Mouse (Mus musculus): ENCODE results near the gene Grwd1. TPM values are rescaled to one million over a fixed set of nuclear protein-coding genes. Genes with fewer than 3 reads are reported as not detected.
"Not testable (repeated sequence)": the region's sequence is repeated elsewhere in the genome, so short reads cannot be mapped to it uniquely, and the experiment has no call there.

The Grwd1 gene
- polyA plus RNA-seq (2012) = 126 and 128 TPM in 2 replicates

DNA sequence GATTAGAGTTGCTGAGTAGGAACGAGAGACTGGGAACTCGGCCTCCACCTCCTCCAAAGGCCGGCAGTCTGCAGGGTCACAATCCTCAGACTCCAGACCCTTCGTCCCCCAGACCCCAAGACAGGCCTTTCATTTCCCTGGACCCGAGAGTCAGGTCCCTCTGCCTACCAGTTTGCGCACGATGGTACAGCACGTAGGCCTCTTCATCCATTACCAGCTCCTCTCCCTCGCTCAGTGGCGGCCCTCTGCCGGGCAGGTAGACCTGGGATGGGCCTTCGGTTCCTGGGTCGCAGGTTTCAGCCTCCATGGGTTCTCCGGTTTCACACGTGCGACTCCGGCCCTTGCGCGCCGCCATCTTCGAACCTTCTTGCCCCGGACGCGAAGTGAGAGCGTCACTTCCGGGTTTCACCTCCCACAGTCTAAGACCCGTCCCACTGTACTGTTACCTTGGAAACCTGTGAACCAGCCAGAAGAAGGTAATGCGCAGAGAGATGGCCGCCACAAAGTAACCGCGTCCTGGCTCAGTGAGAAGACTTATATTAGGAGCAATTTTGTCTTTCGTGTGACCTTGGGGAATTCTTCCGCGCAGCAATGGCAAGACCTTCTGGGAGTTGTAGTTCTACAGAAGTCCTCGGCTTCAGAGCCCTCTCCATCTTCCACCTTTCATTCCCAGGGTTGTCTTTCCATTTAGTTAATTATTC lies at the start of gene Grwd1:
Grwd1 (minus strand) TSS at position 518 of the 701 bp plus-strand sequence.
- no peak for TF ChIP-seq GATA1 (IDR thresholded peaks at IDR 0.05; ENCODE audit: low read length)

DNA sequence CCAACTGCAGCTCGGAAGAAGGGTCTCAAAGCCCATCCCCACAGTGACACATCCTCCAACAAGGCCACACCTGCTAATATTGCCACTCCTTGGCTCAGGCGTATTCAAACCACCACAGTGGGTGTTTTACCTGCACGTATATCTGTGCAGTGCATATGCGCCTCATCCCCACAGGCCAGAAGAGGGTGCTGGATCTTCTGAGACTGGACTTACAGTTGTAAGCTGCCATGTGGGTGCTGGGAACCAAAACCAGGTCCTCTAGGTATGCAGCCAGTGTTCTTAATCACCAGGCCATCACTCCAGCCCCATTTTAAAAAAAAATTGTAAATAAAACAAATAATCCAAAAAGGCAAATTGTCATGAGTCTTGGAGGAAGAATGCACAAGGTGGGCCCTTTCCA lies 49.8 kb upstream of the Grwd1 start:
- TF ChIP-seq GATA1 (IDR thresholded peaks at IDR 0.05; ENCODE audit: low read length) = no peak

DNA sequence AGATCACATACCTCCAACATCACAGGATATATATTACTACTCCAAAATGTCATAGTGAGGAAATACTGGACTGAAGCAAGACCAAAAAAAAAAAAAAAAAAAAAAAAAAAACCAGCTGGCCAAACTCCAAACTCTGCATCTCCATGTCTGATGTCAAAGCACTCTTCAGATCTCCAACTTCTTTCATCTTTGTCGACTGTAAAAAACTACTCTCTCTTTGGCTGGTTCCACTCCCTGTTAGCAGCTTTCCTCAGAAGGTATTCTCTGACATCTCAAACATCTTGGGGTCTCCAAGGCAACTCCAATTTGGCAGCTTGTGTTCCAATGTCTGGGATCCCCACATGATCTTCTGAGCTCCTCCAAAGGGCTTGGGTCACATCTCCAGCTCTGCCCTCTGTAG lies 47.5 kb upstream of the Grwd1 start, which contains the start of gene Grin2d:
Grin2d (minus strand) TSS at position 101 of the 400 bp plus-strand sequence.
- TF ChIP-seq GATA1 (IDR thresholded peaks at IDR 0.05; ENCODE audit: low read length) = not testable (repeated sequence)

DNA sequence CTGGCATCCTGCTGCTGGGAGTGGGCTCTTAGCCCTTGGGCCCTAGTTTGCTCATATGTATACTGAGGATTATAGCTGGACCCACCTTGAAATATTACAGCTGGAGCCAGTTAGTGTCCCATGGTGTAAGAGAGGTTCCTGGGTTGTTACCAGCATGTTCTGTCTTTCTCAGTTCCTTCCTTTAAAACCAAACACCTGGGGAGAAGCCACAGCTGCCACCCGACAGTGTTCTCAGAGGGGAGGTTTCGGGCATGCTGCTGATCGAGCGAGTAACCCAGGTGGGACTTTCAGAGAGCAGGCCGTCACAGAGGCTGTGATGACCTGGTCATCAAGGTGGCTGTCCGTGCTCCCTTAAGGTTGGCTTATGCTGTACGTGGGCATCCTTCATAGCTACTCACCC lies 46.2 kb upstream of the Grwd1 start:
- no peak for TF ChIP-seq GATA1 (IDR thresholded peaks at IDR 0.05; ENCODE audit: low read length)

DNA sequence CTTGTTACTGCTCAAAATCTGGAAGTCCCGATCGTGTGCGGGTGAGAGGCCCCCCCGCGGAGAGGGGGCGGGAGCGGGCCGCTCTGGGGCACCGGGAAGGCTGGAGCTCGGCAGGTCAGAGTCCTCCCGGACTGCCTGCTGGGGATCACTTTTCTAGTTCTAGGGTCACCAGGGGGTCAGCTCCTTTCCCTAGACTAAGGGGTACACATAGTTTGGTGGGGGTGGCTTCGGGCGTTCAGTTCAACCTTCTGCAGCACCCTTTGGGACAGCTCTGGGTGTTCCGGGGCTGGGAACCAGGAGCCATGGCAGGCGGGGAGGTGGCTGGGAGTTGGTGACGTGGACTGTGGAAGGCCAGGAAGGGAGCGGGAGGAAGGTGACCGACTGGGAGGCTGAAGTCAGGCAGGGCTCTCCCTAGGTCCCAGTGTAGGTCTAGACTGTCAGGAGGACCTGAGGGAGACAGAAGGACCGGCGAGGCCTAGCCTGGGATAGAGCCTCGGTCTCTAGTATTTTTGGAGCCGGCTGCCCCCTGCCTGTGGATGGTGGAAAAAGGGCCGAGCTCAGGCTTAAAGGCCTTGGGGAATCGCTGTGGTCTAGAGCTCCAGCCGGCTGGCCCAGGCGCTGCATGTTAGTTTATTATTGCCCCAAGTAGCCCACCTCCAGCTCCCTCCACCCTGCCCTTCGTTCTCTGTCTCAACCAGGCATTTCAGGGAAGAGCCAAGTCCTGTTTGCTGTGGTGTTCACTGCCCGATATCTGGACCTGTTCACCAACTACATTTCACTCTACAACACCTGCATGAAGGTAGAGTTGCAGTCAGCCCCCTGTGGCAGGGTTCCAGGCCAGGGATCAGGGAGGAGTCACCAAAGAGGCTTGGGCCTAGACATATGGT lies 42.6 kb upstream of the Grwd1 start:
- TF ChIP-seq GATA1 (IDR thresholded peaks at IDR 0.05; ENCODE audit: low read length) = no peak

- TF ChIP-seq GATA1 (IDR thresholded peaks at IDR 0.05; ENCODE audit: low read length) = no peak
These were observed 41.9 kb upstream of the Grwd1 start, which contains the start of gene Kdelr1 for GRCm38 (mm10) chr7:45872624-45873023. Gene Kdelr1 (plus strand): TSS chr7:45872772.

DNA sequence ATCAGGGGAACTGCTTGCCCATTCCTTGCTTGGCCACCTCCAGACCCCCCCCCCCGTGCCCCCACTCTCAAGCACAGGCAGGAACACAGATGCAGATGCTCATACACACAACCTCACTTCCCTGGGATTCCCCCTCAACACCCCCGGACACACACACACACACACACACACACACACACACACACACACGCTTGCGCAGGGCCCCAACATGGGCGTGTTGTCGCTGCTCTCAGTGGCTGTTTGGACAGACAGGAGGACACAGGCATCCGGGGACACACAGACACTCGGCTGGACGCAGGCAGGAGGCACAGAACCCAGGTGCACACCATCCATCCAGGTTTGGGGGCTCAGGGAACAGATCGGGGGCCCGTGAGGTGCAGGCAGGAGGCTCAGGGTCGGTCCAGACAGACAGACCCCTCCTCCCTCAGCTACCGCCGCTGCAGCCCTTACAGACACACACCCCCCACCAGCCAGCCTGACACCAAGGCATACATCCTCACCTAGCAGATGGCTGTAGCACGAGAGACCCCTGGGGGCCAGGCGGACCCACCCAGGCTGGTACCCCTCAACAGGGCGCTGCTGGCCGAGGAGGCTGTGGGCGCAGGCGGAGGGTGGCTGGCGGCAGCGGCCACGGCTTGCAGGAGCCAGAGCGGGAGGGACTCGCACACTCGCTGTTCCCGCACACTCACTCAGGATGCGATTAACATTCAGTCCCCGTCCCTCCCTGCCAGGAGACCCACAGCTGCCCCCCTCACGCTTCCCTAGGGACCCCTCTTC lies 39.7 kb upstream of the Grwd1 start:
- TF ChIP-seq GATA1 (IDR thresholded peaks at IDR 0.05; ENCODE audit: low read length) = no peak

DNA sequence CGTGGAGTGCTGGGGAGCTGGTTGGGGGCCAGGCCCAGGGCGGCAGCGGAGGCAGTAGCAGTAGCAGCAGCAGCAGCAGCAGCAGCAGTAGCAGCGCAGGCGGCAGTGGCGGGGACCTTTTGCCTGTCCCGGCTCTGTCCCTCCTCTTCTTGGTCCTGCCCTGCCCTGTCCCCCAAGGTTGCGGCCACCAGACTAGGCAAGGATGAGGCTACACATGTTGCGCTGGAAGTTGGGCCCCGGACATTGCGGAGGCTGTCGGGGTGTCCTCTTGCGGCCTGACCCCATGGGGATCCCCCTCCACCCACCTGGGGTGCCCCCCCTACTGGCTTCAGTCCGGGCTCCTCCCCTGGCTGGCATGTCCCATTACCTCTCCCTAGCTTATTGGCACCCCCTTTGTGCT lies 39.0 kb upstream of the Grwd1 start:
- TF ChIP-seq GATA1 (IDR thresholded peaks at IDR 0.05; ENCODE audit: low read length) = no peak

- TF ChIP-seq GATA1 (IDR thresholded peaks at IDR 0.05; ENCODE audit: low read length) = no peak
These were observed 38.4 kb upstream of the Grwd1 start for GRCm38 (mm10) chr7:45869107-45869670.

- no peak for TF ChIP-seq GATA1 (IDR thresholded peaks at IDR 0.05; ENCODE audit: low read length)
These were observed 37.1 kb upstream of the Grwd1 start for GRCm38 (mm10) chr7:45867871-45868270.

DNA sequence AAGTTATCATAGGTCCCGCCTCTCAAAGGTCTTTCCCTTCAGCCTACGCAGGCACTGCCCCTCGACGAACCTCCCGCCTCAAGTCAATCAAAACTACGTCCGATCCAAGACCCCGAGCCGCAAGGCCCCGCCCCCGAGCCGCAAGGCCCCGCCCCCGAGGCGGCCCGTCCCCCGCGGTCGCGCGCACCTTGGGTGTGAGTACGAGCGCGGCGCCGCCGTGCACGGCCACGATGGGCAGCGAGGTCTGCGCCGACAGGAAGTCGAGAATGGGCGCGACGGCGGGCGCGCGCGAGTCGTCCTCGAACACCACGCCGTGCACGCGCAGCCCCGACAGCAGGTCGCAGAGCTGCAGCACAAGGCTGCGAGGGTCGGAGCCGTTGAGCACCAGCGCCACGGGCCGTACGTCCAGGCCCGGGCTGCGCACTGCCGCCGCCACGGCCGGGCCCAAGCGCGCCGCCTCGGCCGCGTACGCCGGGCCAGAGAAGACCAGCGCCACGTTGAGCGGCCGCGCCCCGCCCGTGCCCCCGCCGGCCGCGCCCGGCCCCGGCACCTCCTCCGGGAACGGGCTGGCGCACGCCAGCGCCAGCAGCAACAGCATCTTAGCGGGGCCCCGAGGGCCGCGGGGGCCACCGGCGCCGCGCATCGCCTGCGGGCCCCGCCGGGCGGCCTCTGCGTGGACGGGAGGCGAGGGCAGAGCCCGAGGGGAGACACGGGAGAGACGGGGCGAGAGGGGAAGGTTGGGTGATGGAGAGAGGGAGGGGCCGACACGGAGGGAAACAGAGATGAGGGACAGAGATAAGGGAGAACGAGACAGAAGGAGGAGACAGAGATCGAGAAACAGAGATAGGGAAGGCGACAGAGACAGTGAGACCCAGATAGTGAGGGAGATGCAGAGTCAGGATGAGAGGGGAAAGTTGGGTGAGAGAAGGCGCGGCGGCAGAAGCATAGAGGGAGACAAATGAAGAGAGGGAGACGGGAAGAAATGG lies 35.5 kb upstream of the Grwd1 start:
- no peak for TF ChIP-seq GATA1 (IDR thresholded peaks at IDR 0.05; ENCODE audit: low read length)

DNA sequence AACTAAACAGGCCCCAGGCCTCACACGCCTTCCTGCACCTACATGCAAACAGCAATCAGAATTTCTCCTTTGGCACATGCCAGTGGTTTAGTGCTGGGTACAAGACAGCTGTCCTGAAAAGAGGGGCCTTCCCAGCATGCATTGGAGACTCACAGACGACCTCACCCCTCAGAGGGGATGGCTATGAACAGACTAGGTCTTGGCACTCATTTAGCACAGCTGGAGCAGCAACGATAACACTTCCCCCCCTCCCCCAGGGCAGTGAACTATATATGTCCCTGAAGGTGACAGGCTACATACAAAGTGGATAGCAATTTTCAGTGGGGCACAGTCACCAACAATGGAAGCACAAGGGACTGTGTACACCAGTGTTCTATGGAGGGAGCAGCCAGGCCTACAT lies 33.7 kb upstream of the Grwd1 start:
- TF ChIP-seq GATA1 (IDR thresholded peaks at IDR 0.05; ENCODE audit: low read length) = no peak

- no peak for TF ChIP-seq GATA1 (IDR thresholded peaks at IDR 0.05; ENCODE audit: low read length)
These were observed 32.1 kb upstream of the Grwd1 start for GRCm38 (mm10) chr7:45862804-45863203.

- TF ChIP-seq GATA1 (IDR thresholded peaks at IDR 0.05; ENCODE audit: low read length) = no peak
These were observed 28.3 kb upstream of the Grwd1 start for GRCm38 (mm10) chr7:45859008-45859407.

All from G1E-ER4 (cell line).